Mouse (Mus musculus): Measurements from ENCODE around the gene Crtc3.

DNA sequence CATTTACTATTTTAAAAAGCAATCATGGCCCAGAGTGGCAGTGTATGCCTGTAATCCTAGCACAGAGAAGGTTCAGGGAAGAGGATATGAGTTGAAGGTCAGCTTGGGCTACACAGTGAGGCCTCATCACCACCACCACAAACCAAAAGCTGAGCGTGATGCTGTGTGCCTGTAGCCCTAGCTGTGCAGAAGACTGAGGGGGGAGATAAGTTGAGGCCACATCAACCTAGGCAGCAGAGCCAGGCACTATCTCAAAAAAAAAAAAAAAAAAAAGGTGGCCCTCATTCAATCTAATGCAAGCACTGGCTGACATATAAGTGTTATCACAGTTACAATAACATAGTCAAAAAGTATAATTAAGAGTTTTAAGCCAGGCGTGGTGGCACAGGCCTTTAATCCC is 30.4 kb upstream of the Crtc3 start:
- no peak for TF ChIP-seq POLR2A (IDR thresholded peaks at IDR 0.05; ENCODE audit: extremely low read depth, insufficient read depth, low read length)
- no peak for TF ChIP-seq CTCF (IDR thresholded peaks at IDR 0.05; ENCODE audit: extremely low read depth, insufficient read depth, low read length)
